Mouse (Mus musculus): Measurements from ENCODE around the gene Efcab11. TPM values are rescaled to one million over a fixed set of nuclear protein-coding genes. Genes with fewer than 3 reads are reported as not detected.
"Not testable (repeated sequence)": the region's sequence is repeated elsewhere in the genome, so short reads cannot be mapped to it uniquely, and the experiment has no call there.

The Efcab11 gene
- total RNA-seq, 2 experiments from 2014 or later: 6.0 to 6.5 TPM

DNA sequence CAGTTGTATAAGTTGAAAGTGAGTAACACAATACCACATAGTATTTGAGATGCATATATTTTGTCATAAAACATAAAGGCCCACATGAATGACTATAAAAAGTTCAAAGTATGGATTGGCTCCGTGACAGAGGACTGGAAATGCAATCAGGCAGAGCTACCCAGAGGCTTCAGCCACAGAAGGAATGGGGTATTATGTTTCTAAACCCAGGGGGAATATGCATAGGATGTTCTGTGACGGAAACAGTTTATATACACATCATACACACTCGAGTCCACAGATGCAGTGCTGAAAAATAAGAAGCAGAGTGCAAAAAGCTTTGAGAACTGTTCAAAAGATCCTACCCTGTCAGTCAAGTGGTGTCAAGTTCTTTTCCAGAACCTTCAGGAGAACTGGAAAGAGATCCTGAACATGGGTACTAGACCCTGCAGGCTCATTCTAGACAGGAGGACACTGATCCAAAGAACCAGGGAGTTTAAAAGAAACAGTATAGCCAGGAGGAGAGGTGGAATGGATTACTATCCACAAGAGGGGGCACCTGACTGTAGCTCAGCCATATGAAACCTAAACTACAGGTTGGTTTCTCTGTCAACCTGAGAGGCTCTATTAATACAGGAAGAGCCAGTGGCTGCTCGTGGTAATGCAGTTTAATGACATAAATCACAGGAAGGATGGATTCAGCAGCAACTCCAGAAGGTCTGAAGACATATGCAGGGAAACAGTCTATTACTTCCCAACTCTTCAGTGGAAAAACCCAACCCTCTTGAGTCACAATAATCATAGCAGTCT is 64.9 kb downstream of the Efcab11 start:
- ATAC-seq (replicated peaks; ENCODE audit: low FRiP score, poor library complexity, severe bottlenecking): no peak

- ATAC-seq (replicated peaks; ENCODE audit: low FRiP score, poor library complexity, severe bottlenecking): not testable (repeated sequence)
These were observed 66.2 kb downstream of the Efcab11 start for GRCm38 (mm10) chr12:99818006-99818405.

DNA sequence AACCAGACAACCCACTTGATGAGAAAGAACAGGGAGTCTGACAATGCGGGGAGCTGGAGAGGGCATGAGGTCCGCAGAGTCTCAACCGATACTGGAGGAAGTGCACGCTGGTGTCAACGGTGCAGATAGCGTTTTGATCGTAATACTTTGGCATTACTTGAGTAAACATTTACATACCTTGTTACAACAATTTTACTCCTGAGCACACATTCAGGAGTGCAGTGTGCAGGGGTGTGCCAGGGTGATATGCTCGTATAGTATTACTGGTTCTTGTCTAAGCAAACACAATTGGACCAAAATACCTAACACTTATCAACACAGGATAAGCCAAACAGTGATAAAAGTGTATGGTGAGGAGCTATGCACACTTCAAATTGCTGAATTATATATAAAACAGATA is 69.0 kb downstream of the Efcab11 start:
- no peak for ATAC-seq (replicated peaks; ENCODE audit: low FRiP score, poor library complexity, severe bottlenecking)

DNA sequence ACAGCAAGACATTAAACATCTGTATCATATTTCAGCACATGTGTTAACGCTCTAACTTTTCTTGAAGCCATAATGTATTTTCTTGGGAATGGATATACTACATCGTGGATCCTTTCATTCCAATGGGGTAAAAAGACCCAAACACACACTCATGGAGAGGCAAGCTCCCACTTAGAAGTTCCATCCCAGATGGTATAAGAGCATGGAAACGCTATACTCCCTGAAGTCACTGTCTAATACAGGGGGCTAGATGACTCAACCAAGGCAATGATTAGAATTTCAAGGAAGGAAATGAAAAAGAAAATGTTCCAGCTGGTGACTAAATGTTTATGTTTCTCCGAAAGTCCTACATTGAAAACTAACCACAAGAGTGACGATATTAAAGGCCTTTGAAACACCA is 76.3 kb downstream of the Efcab11 start:
- ATAC-seq (replicated peaks; ENCODE audit: low FRiP score, poor library complexity, severe bottlenecking): no peak

DNA sequence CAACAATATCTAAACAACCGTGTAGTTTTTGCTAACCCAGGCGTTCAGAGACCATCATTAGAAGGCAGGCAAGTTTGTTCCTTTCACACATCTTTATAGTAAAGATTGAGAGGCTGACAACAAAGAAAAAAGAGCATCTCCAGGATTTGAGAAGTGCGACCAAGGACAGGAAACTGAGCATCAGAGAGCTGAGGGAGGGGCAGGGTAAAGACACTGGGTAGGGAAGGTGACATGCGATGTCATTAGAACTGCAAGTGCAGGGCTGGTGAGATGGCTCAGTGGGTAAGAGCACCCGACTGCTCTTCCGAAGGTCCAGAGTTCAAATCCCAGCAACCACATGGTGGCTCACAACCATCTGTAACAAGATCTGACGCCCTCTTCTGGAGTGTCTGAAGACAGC is 77.5 kb downstream of the Efcab11 start:
- not testable (repeated sequence) for ATAC-seq (replicated peaks; ENCODE audit: low FRiP score, poor library complexity, severe bottlenecking)

DNA sequence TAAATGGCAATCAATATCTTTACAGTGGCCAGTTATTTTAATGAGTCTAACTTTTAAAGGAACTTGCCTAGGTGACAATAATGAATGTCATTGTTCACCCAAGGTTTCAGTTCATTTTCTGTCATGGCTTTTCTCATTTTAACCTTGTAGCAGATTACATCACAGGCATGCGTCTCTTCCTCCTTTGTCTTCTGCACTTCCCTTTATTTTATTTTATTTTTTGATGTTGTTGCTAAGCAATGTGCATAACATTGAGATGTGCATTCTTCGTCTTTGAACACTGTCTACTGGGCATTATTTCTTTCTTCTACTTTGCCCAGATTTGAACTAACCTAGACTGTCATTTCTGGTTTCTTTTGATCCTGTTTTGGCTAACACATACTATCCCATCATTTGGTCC is 88.3 kb downstream of the Efcab11 start:
- no peak for ATAC-seq (replicated peaks; ENCODE audit: low FRiP score, poor library complexity, severe bottlenecking)

- no peak for ATAC-seq (replicated peaks; ENCODE audit: low FRiP score, poor library complexity, severe bottlenecking)
These were observed 89.2 kb downstream of the Efcab11 start for GRCm38 (mm10) chr12:99794792-99795620.

DNA sequence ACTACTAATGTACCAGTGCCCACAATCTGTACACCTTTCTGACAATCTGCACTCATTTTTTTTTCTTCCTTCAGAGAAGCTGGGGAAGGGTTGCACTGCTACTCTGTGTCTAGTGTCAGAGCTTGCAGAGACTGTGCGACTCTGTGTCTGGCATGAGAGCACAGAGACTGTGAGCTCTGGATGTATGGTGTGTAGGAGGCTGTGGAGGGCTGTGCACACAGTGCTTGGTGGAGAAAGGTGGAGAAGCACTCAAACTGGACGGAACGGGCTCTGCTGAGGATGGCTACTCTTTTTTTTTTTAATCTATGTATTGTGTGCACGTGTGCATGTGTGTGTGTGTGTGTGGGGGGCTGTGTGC is 90.1 kb downstream of the Efcab11 start:
- ATAC-seq (replicated peaks; ENCODE audit: low FRiP score, poor library complexity, severe bottlenecking): no peak

- ATAC-seq (replicated peaks; ENCODE audit: low FRiP score, poor library complexity, severe bottlenecking): no peak
These were observed 90.6 kb downstream of the Efcab11 start for GRCm38 (mm10) chr12:99793465-99794157.

DNA sequence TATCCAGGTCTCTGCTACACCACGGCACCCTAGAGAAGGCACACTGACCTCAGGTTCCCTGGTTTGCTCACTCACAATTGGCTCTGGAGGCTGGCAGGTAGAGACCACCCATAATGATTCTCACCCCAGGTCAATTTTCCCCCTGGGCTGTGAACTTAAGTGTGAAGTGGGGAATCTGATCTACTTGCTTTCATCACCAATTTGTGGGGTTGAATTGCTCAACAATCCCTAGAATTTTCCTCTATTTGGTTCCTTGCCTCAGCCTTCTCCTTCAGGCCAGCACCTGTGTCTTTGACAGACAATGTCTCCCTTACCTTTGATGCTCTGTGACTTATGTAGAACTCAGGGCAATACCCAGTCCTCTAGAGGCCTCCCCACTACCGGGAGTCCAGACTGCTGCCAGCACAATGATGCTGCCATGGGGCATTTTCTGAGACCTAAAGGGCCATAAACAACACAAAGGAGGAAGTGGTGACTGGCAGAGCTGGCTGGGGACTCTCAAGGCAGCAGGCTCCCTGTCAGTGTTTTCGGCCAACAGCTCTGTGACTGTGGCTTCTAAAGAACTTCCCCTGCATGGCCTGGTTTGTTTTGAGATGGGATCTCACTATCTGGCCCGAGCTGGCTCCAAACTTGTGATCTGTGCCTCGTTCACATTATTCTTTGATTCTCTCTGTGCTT is 94.8 kb downstream of the Efcab11 start:
- no peak for ATAC-seq (replicated peaks; ENCODE audit: low FRiP score, poor library complexity, severe bottlenecking)

GRCm38 (mm10) chr12:99781774-99782173 is 102.5 kb downstream of the Efcab11 start:
- ATAC-seq (replicated peaks; ENCODE audit: low FRiP score, poor library complexity, severe bottlenecking): no peak

DNA sequence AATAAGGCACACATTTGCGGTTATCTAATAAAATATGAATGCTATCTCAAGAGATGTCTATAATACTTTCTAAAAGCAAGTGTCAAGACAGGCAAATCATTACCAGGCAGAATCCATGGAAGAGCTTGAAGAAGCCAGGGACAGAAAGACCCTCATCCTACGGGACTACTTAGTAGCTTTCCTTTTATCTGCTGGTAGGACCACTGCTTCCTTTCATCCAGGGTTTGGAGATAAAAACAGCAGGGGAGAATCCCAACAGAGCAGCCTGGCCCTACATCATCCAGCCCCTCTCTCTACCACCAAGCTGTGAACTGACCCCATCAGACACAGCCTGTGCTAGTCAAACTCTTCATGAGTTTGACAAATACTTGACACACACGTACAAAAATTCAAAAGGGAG is 103.8 kb downstream of the Efcab11 start:
- no peak for ATAC-seq (replicated peaks; ENCODE audit: low FRiP score, poor library complexity, severe bottlenecking)

GRCm38 (mm10) chr12:99779908-99780307 is 104.3 kb downstream of the Efcab11 start:
- no peak for ATAC-seq (replicated peaks; ENCODE audit: low FRiP score, poor library complexity, severe bottlenecking)

GRCm38 (mm10) chr12:99776497-99777139 is 107.6 kb downstream of the Efcab11 start:
- no peak for ATAC-seq (replicated peaks; ENCODE audit: low FRiP score, poor library complexity, severe bottlenecking)

DNA sequence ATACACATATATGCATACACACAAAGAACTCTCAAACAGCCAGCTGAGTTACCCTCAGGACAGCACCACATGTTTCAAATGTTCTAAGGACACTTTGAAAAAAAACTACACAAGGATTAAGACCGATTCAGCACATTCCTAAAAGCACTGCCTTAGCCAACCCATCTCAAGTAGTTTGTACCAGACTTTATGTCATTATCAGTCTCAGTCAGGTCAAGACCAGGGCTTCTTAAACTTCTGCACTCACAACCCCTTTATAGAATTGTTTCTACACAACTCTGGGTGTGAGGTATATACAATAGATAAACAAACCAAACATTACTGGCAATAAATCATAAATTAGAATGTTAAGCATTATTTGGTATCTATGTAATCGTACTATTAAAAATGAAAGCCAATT is 109.4 kb downstream of the Efcab11 start:
- no peak for ATAC-seq (replicated peaks; ENCODE audit: low FRiP score, poor library complexity, severe bottlenecking)

DNA sequence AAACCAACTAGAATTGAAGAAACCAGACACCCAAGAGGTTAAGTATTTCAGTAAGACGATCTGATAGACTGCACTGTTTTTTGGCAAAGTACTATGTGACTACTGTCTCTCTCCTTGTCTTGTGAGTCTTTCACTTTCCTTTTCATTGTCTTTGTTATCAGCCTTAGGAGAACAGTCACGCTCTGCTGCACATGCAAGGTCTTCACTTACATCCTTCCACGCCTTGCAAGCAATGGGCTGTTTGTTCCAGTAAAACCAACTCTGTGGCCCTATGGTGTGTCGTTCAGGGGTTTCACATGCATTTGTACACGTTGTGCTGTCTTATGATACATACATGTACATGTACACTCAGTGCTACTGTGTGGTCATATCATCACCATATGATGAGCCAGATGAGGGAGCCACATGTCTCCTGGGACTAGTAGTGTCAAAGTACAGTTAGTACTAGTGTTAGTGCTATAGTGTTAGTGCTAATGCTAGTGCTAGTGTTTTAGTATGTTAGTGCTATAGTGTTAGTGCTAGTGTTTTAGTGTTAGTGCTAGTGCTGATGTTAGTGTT is 110.5 kb downstream of the Efcab11 start:
- ATAC-seq (replicated peaks; ENCODE audit: low FRiP score, poor library complexity, severe bottlenecking): no peak

- no peak for ATAC-seq (replicated peaks; ENCODE audit: low FRiP score, poor library complexity, severe bottlenecking)
These were observed 113.2 kb downstream of the Efcab11 start for GRCm38 (mm10) chr12:99771018-99771417.

- no peak for ATAC-seq (replicated peaks; ENCODE audit: low FRiP score, poor library complexity, severe bottlenecking)
These were observed 114.6 kb downstream of the Efcab11 start for GRCm38 (mm10) chr12:99769626-99770025.

DNA sequence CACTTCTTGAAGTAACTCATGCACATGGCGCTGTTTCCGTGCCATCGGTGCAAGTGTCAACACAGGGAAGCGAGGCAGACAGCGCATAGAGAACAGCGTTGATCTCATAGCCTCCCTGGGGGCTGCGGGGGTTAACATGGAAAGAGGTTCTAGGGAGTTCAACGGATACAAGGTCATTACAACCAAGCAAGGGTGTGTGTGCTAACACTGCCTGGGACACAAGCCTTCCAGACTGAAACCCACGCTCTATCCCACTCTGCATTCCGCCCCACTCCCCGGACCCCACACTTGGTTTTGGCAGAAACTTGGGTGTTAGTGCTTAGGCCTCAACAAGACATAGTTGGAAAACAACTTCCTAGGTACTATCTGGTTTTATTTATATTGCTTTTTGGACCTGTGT is 116.5 kb downstream of the Efcab11 start:
- ATAC-seq (replicated peaks; ENCODE audit: low FRiP score, poor library complexity, severe bottlenecking): no peak

Data from erythroblast, adult 5-6 weeks (primary cell).